Mouse (Mus musculus) heart, embryonic 12.5 days (tissue): Measurements from ENCODE around the gene Kcnk12. TPM values are rescaled to one million over a fixed set of nuclear protein-coding genes. Genes with fewer than 3 reads are reported as not detected.

ENCODE experiments used
- ATAC-seq: fragments of 200-750 bp; cut with Nextera tagmentation; 2 replicates; pipeline ENCODE4 v1.8.0; 2017; ENCODE audit warnings: moderate TSS enrichment, moderate library complexity; ENCODE audit not compliant: insufficient number of reproducible peaks, low FRiP score
- H3K27ac ChIP-seq: fragments of 300-500 bp; sonication (generic); 2 replicates; pipeline ENCODE4 v1.5.1; 2016; ENCODE audit warnings: mild to moderate bottlenecking, moderate library complexity; ENCODE audit not compliant: poor library complexity, severe bottlenecking
- H3K27me3 ChIP-seq: fragments of 300-500 bp; sonication (generic); replicated peaks from 2 replicates; pipeline ENCODE4 v1.6.1; 2016; ENCODE audit warnings: mild to moderate bottlenecking, moderate library complexity
- H3K36me3 ChIP-seq: fragments of 300-500 bp; sonication (generic); 2 replicates; pipeline ENCODE4 v1.6.1; 2016; ENCODE audit warnings: mild to moderate bottlenecking, moderate library complexity
- H3K4me1 ChIP-seq: fragments of 300-500 bp; sonication (generic); replicated peaks from 2 replicates; pipeline ENCODE4 v1.6.1; 2016; ENCODE audit warnings: mild to moderate bottlenecking
- H3K4me2 ChIP-seq: fragments of 300-500 bp; sonication (generic); 2 replicates; pipeline ENCODE4 v1.6.1; 2016; ENCODE audit warnings: mild to moderate bottlenecking, moderate library complexity
- H3K4me3 ChIP-seq: fragments of 300-500 bp; sonication (generic); 2 replicates; pipeline ENCODE4 v1.5.1; 2016; ENCODE audit warnings: mild to moderate bottlenecking
- H3K9ac ChIP-seq: fragments of 300-500 bp; sonication (generic); 2 replicates; pipeline ENCODE4 v1.6.1; 2016; ENCODE audit warnings: mild to moderate bottlenecking, moderate library complexity
- H3K9me3 ChIP-seq: fragments of 300-500 bp; sonication (generic); replicated peaks from 2 replicates; pipeline ENCODE4 v1.6.1; 2016; ENCODE audit warnings: mild to moderate bottlenecking, moderate library complexity
- WGBS: fragments of 180-500 bp; shearing (Covaris S2); methylation state at CpG from one replicate; pipeline ENCODE4 v1.1.7; 2016; 5-methylcytosine and 5-hydroxymethylcytosine counted together
- polyA plus RNA-seq: library from polyadenylated mRNA; unstranded; fragments of >200 nt; fragmentation: Nextera tagmentation; extraction: Ambion mirVana; gene quantifications from 2 replicates; pipeline ENCODE4 v1.2.1, GENCODE M21; 2016

Kcnk12 gene
- polyA plus RNA-seq, 1 experiment from 2014 or later, result 0.11 TPM

DNA sequence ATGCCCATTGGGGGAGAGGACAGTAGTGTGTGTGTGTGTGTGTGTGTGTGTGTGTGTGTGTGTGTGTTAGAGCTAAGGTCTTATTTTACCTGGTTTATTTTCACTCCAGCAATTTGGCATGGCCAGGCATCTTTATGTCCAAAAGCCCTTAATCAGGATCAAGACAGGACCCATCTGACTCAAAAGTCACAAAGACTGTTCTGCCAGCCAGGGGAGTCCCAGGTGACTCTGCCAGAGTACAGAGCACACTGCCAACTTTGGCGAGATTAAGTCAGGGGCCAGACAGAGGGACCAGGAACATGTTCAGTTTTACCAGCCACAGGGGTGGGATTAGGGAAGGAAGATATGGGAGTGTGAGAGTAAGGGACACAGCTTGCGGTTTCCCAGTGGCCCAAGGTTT is 12.9 kb downstream of the Kcnk12 start:
- H3K4me3 ChIP-seq, result no peak overlapping the region
- WGBS, result 81% methylated on average over 2 of the region's 2 CpGs

DNA sequence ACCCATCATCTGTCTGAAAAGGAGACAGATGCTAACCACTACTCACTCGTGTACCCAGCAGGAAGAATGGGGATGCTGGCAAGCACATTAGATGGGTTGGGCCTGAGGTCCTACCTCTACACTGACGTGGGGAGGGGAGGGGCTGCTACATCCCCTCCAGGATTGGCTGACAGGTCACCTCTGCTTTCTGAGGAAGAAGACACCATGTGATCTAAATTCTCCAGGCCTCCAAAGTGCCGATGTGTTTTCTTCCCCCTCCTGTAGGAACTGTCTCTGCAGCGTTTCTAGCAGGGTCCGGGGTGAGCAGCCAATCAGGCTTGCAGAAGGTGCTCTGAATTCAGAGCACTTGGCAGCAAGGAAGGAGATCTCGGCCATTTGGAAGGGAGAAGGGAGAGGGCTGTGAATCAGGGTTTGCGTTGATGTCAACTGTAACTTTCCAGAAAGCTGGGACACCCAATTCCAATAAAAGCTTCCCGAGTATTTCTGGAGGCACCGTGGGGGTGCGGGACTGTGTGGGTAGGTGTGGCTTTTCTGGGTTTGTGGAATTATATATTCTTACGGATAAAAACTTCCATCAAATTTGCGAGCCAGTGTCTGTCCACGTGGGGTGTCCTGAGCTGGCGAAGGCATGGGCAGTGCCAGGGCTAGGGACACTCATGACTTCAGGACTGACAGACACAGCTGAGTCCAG is 13.5 kb downstream of the Kcnk12 start:
- Histone ChIP-seq H3K9ac (no peak overlapping the region), H3K4me2 (no peak overlapping the region), H3K9me3 (no peaks in the 10 kb centered on the region), H3K27me3 (no peaks in the 10 kb centered on the region), H3K4me1 (no peaks in the 10 kb centered on the region), H3K4me3 (no peak overlapping the region), H3K36me3 (no peaks in the 10 kb centered on the region), H3K27ac (no peak overlapping the region)
- WGBS, result 60% methylated on average over 14 of the region's 14 CpGs
- ATAC-seq, result no peak

More for the DNA sequence above, 12.9 kb downstream of the Kcnk12 start:
- Histone ChIP-seq H3K9ac (no peak overlapping the region), H3K4me2 (no peak overlapping the region), H3K27ac (no peak overlapping the region), H3K4me1 (no peaks in the 10 kb centered on the region), H3K27me3 (0 out of 2 replicates have a peak, but pooled peaks cover 6% of the 10 kb centered on the region), H3K36me3 (no peaks in the 10 kb centered on the region), H3K9me3 (no peaks in the 10 kb centered on the region)
- ATAC-seq, result no peak

DNA sequence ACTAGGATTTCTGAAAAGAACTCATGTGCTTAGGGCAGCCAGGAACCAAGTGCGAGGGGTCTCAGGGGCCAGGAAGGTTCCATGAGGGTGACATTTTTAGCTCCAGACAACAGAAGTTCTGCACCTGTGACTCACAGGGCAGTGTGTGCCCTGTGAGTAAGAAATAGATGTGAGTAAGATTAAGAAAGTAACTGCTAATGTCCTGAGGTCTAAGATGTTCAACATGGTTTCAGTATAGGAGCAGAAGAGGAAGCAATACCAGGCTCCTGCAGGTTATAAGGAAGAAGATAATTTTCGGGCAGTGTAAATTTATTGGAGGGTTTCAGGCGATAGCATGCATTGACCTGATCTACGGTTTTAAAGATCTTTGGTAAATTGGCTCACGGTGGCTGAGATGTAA is 16.6 kb downstream of the Kcnk12 start:
- H3K4me1 ChIP-seq, result no peaks in the 10 kb centered on the region
- no peak overlapping the region for H3K9ac ChIP-seq
- no peaks in the 10 kb centered on the region for H3K9me3 ChIP-seq
- H3K27me3 ChIP-seq, result no peaks in the 10 kb centered on the region
- no peak for ATAC-seq
- H3K4me3 ChIP-seq, result no peak overlapping the region
- no peaks in the 10 kb centered on the region for H3K36me3 ChIP-seq
- no peak overlapping the region for H3K27ac ChIP-seq
- H3K4me2 ChIP-seq, result no peak overlapping the region
- 80% methylated on average over 5 of the region's 5 CpGs for WGBS

DNA sequence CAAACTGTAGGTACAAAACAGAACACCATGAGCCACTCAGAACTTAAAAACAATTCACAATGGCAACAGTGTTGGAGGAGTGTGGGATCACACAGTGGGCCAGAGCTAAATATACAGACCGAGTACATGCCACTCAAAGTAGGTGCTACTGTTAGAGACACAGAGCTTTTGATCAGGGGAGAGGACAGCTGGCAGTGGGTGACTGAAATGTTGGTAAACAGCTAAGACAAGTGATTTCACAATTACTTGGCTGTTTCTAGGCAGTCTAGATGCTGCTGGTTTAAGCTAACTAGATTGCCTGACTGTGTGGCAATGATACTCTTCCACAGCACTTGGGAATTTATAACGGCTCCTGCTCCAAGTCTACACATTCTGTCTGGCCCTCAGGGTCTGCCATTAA is 17.6 kb downstream of the Kcnk12 start:
- Histone ChIP-seq H3K4me2 (no peak overlapping the region), H3K27me3 (no peaks in the 10 kb centered on the region), H3K9me3 (no peaks in the 10 kb centered on the region), H3K9ac (no peak overlapping the region), H3K4me1 (no peaks in the 10 kb centered on the region), H3K36me3 (no peaks in the 10 kb centered on the region), H3K4me3 (no peak overlapping the region), H3K27ac (no peak overlapping the region)
- 59% methylated on average over 2 of the region's 2 CpGs for WGBS
- ATAC-seq, result no peak

DNA sequence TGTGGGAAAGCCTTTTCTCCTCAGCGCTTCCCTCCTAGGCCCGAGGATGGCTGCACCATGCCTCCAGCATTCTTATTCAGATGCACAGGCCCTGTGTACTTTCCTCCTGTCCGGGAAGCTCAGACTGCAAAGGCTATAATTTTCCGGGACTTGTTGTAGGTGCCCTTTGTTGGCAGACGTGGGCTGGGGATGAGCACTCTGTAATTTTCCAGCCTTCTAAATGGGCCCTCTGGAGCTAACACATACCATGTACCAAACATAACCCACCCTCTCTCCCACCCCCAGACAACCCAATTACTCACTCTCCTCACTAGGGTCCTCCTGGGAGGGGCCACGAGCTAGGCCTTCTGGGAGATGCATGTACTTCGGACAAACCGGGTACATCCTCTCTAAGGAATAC is 22.8 kb downstream of the Kcnk12 start:
- Histone ChIP-seq H3K9me3 (no peaks in the 10 kb centered on the region), H3K9ac (no peak overlapping the region), H3K27ac (no peak overlapping the region), H3K36me3 (no peaks in the 10 kb centered on the region), H3K27me3 (no peaks in the 10 kb centered on the region), H3K4me3 (no peak overlapping the region), H3K4me1 (no peaks in the 10 kb centered on the region), H3K4me2 (no peak overlapping the region)
- 81% methylated on average over 8 of the region's 8 CpGs for WGBS
- ATAC-seq, result no peak

DNA sequence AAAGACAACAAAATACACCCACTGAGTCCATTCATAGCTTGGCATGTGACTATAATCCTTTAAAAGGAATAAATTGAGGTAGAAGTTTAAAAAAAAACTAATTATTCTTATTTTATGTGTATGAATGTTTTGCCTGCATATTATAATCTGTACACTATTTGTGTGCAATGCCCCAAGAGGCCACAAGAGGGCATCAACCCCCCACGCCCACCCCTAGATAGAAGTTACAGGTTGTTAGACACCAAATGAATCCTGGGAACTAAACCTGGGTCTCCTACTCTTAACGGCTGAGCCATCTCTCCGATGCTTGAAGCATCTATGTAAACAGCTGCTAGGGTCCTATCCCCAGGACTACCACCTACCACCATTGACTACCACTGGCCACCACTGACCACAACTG is 24.6 kb downstream of the Kcnk12 start:
- Histone ChIP-seq H3K27me3 (no peaks in the 10 kb centered on the region), H3K36me3 (no peaks in the 10 kb centered on the region), H3K4me1 (no peaks in the 10 kb centered on the region), H3K9ac (no peak overlapping the region), H3K9me3 (0 out of 2 replicates have a peak, but pooled peaks cover 7% of the 10 kb centered on the region), H3K27ac (no peak overlapping the region), H3K4me3 (no peak overlapping the region), H3K4me2 (no peak overlapping the region)
- WGBS, result 64% methylated on average over 3 of the region's 3 CpGs
- ATAC-seq, result no peak

DNA sequence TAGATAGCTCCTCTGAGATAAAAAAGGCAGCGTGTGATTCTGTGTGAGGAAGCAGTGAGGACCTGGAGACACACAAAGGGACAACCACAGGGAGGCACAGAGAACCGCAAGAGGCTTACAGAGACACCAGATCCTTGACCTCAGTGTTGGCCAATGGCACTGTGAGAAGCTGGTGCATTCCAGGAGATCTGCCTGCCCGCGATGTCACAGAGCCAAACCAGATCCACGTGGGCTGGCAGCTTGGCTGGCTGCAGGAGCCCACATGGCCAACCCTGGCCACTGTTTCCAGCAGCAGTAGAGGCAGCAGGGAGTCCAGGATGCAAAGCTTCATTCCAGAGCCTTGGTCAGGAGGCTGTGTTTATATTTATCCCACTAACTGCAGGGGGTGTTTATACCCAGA is 27.0 kb downstream of the Kcnk12 start:
- H3K9ac ChIP-seq, result no peak overlapping the region
- no peak overlapping the region for H3K4me3 ChIP-seq
- ATAC-seq, result no peak
- no peaks in the 10 kb centered on the region for H3K27me3 ChIP-seq
- H3K4me2 ChIP-seq, result no peak overlapping the region
- 38% methylated on average over 5 of the region's 5 CpGs for WGBS
- H3K4me1 ChIP-seq, result no peaks in the 10 kb centered on the region
- no peak overlapping the region for H3K27ac ChIP-seq
- H3K9me3 ChIP-seq, result 0 out of 2 replicates have a peak, but pooled peaks cover 7% of the 10 kb centered on the region
- no peaks in the 10 kb centered on the region for H3K36me3 ChIP-seq

DNA sequence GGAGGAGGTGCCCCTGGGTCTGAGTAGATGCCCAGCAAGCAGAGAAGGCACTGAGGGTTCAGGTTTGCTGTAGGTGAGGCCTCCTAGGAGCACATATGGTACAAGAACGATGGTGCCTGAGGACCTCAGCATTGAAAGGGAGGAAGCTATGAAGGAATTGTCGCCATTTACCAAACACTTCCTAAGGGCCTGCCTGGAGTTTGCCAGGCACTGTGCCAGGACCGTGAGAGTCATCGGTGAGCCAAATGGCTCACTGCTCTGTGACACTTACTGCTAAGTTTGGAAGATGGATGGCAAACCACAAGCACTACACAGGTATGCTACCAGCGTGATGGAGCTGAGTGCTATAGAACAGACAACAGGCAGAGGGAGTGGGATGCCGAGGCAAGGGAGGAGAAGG is 30.9 kb downstream of the Kcnk12 start:
- no peaks in the 10 kb centered on the region for H3K36me3 ChIP-seq
- H3K9ac ChIP-seq, result no peak overlapping the region
- no peak overlapping the region for H3K4me3 ChIP-seq
- no peak for ATAC-seq
- H3K27ac ChIP-seq, result no peak overlapping the region
- H3K27me3 ChIP-seq, result no peaks in the 10 kb centered on the region
- 0 out of 2 replicates have a peak, but pooled peaks cover 7% of the 10 kb centered on the region for H3K9me3 ChIP-seq
- H3K4me1 ChIP-seq, result no peaks in the 10 kb centered on the region
- H3K4me2 ChIP-seq, result no peak overlapping the region
- 69% methylated on average over 6 of the region's 6 CpGs for WGBS

DNA sequence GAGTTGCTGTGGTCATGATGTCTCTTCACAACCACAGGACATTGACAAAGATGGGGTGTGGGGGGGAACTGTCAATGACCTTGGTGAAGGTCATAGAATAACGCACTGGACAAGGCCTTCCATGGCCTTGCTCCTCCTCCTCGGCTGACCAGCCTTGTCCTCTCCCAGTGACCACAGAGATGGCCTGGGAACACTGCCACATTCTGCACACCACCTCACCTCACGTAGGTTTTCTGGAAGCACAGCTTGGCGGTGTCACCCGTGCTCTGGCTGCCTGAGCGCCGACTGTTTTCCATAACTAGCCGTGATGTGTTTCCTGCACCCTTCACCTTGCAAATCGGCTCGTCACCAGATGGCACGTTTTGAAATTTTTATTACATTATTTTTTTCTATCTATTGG is 32.8 kb downstream of the Kcnk12 start:
- no peak for ATAC-seq
- H3K4me3 ChIP-seq, result no peak overlapping the region
- no peaks in the 10 kb centered on the region; the same call in 1 of the 2 replicates for H3K27me3 ChIP-seq
- 0 out of 2 replicates have a peak, but pooled peaks cover 7% of the 10 kb centered on the region for H3K9me3 ChIP-seq
- WGBS, result 87% methylated on average over 11 of the region's 11 CpGs
- H3K4me2 ChIP-seq, result no peak overlapping the region
- no peak overlapping the region for H3K9ac ChIP-seq
- no peaks in the 10 kb centered on the region for H3K36me3 ChIP-seq
- no peak overlapping the region for H3K27ac ChIP-seq
- H3K4me1 ChIP-seq, result no peaks in the 10 kb centered on the region

DNA sequence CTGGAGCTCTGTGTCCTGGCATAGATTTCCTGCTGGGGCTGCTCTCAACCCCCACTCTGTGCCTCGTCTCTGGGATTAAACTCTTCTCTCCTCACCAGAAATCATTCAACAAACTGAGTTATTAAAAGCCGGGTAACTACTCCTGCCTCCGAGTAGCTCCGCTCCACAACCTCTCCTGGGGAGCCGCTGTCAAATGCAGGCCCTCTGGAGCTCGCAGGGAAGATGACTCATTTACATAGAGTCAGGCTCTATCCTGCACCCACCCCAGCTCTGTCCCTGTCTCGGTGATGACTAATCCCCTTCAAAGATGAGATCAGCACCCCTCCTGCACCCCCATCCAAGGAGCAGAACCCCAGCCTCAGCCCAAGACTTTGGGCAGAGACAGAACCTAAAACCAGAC is 34.6 kb downstream of the Kcnk12 start:
- Histone ChIP-seq H3K36me3 (no peaks in the 10 kb centered on the region), H3K9me3 (no peaks in the 10 kb centered on the region)
- WGBS, result 44% methylated on average over 7 of the region's 7 CpGs

DNA sequence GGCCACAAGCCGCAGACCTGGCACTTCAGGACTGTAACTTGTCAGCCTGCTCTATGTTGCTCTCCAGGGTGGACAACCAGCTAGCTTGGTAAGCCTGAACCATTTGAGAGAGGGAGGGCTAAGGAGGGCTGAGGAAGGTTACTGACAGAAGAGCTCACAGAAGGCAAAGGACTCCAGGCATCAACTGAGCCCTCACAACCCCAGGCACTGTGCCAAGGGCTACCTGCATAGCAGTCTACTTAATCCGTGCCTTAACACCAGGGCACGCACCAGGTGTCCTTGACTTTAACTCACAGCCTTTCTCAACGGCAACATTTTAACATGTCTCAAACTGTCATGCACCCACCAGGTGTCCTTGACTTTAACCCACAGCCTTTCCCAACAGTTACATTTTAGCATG is 37.5 kb downstream of the Kcnk12 start:
- no peak overlapping the region for H3K27ac ChIP-seq
- ATAC-seq, result no peak
- H3K9ac ChIP-seq, result no peak overlapping the region
- no peaks in the 10 kb centered on the region for H3K9me3 ChIP-seq
- H3K27me3 ChIP-seq, result no peaks in the 10 kb centered on the region; the same call in 1 of the 2 replicates
- no peaks in the 10 kb centered on the region for H3K4me1 ChIP-seq
- WGBS, result 75% methylated on average over 4 of the region's 4 CpGs
- no peaks in the 10 kb centered on the region for H3K36me3 ChIP-seq
- H3K4me3 ChIP-seq, result no peak overlapping the region
- H3K4me2 ChIP-seq, result no peak overlapping the region

More for the DNA sequence above, 34.6 kb downstream of the Kcnk12 start:
- H3K27ac ChIP-seq, result no peak overlapping the region
- no peak overlapping the region for H3K4me3 ChIP-seq
- ATAC-seq, result no peak
- H3K4me2 ChIP-seq, result no peak overlapping the region
- H3K9ac ChIP-seq, result no peak overlapping the region
- no peaks in the 10 kb centered on the region for H3K4me1 ChIP-seq
- no peaks in the 10 kb centered on the region; the same call in 1 of the 2 replicates for H3K27me3 ChIP-seq
